Mouse (Mus musculus) testis, postnatal 14 days (tissue): ENCODE measurements at regions not wholly inside any gene's neighbourhood (a gene's known extent, or its start where the extent isn't known, plus 50 kb on each side); places are given as distances from the start of the nearest gene placed in this dataset.

Source experiments
- DNase-seq: peaks from one replicate; pipeline ENCODE4 v3.0.0; 2021; ENCODE audit warnings: low spot score

DNA sequence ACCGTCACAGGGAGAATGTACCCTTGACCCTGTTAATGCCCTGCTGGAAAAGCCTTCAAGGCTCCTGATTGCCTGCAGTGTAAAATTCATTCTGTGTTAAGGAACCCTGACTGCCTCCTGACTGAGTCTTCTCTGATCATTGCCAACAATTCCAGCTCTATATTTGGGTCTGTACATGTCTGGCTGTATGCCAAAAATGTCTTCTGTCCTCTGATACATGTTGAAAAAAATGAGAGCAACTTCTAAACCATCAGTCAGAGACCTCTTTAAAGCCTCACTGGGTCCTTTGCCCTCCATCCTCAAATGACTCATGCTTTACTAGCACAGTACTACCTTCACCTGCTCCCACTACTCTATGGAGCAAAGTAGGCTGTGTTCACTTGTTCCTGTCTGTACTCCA lies 408.3 kb downstream of the Nbas start:
- DNase-seq = no peak

DNA sequence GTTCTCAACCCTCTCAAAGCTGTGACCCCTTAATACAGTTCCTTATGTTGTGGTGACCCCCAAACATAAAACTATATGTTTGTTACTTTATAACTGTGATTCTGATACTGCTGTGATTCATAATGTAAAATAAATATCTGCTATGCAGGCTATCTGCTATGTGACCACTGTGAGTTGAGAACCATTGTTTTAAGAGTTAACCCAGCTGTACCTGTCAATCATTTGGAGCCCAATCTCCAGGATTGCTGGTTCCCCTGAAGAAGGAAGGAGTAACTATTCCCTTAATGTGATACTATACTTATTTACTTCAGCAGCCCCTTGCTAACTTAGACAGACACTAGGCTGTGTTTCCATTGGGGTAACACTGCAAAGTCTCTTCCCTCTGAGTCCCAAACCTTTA lies 400.5 kb downstream of the Nbas start:
- no peak for DNase-seq

DNA sequence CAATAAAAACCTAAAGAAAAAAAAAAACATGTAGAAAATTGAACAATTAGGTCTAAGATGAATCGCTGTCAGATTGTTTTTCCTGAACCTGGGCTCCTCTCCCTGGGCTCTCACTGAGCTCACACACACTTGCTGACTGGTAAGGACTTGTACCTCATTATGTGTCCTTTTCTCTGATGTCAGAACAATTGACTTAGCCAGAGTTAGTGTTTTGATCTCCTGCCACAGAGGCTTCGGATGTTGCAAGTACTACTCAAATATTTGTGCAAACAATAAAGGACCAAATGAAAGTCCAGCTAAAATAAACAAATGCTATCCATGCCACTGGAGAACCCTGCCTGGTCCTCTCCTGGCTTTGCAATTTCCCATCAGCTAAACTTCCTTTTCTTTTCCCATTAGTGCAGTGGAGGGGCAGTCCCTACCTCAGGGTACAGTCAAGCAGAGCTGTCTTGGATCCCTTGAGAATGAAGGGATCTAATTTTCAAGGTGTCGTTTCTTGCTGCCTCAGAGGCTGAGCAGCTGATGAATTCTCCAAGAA lies 399.6 kb downstream of the Nbas start:
- no peak for DNase-seq

DNA sequence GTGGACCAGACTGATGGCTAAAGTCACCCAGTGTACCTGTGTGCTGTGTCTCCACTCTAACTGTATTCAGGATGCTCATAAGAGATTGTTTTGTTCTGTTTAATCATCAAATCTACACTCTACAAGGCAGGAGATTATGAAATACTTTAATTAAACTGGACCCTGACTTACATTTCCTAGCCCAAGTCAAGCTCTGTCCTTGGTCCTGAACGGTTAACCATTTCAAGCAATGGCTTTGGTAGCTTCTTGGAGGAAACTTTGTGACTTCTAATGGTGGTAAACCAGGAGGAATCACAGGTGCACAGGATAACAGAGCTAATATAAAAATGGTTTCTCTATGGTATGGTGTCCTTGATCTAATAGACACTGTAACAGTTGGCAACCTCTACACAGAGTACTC lies 370.4 kb downstream of the Nbas start:
- DNase-seq = no peak
